Mouse (Mus musculus) kidney, adult 11 months (tissue): ENCODE data around the gene Ankrd66.
"Not testable (repeated sequence)": the region's sequence is repeated elsewhere in the genome, so short reads cannot be mapped to it uniquely, and the experiment has no call there.

ENCODE experiments used
- DNase-seq: peaks from one replicate; pipeline ENCODE4 v3.0.0; 2022

Ankrd66 gene

GRCm38 (mm10) chr17:43543539-43543938, at the start of gene Ankrd66:
TSS of gene Ankrd66 (minus strand) at chr17:43543639.
- no peak for DNase-seq

- no peak for DNase-seq
Observed at GRCm38 (mm10) chr17:43592296-43593291, 49.2 kb upstream of the Ankrd66 start.

GRCm38 (mm10) chr17:43590531-43590930, 47.1 kb upstream of the Ankrd66 start:
- no peak for DNase-seq

GRCm38 (mm10) chr17:43589750-43590149, 46.3 kb upstream of the Ankrd66 start:
- DNase-seq = no peak

GRCm38 (mm10) chr17:43587278-43587677, 43.8 kb upstream of the Ankrd66 start:
- no peak for DNase-seq

GRCm38 (mm10) chr17:43584771-43585170, 41.3 kb upstream of the Ankrd66 start:
- DNase-seq = no peak

GRCm38 (mm10) chr17:43581012-43581467, 37.6 kb upstream of the Ankrd66 start:
- peak; percentile 12 for DNase-seq

- DNase-seq = no peak
Observed at GRCm38 (mm10) chr17:43580456-43580855, 37.0 kb upstream of the Ankrd66 start.

- no peak for DNase-seq
Observed at GRCm38 (mm10) chr17:43573624-43574073, 30.2 kb upstream of the Ankrd66 start.

- DNase-seq = no peak
Observed at GRCm38 (mm10) chr17:43569287-43569686, 25.8 kb upstream of the Ankrd66 start.

- DNase-seq = peak; percentile 24
Observed at GRCm38 (mm10) chr17:43567992-43568888, 24.8 kb upstream of the Ankrd66 start, which contains the start of gene Pla2g7. TSS of gene Pla2g7 (plus strand) at chr17:43568098.

- DNase-seq = no peak
Observed at GRCm38 (mm10) chr17:43567593-43567991, 24.2 kb upstream of the Ankrd66 start.

- DNase-seq = no peak
Observed at GRCm38 (mm10) chr17:43563192-43563987, 20.0 kb upstream of the Ankrd66 start.

- DNase-seq = no peak
Observed at GRCm38 (mm10) chr17:43558678-43559077, 15.2 kb upstream of the Ankrd66 start.

GRCm38 (mm10) chr17:43557541-43558090, 14.2 kb upstream of the Ankrd66 start:
- DNase-seq = peak; percentile 93

- DNase-seq = no peak
Observed at GRCm38 (mm10) chr17:43557104-43557503, 13.7 kb upstream of the Ankrd66 start.

GRCm38 (mm10) chr17:43554516-43555403, 11.3 kb upstream of the Ankrd66 start:
- DNase-seq = no peak

- no peak for DNase-seq
Observed at GRCm38 (mm10) chr17:43551122-43551630, 7.7 kb upstream of the Ankrd66 start.

- DNase-seq = no peak
Observed at GRCm38 (mm10) chr17:43544040-43544439, 601 bp upstream of the Ankrd66 start.

- no peak for DNase-seq
Observed at GRCm38 (mm10) chr17:43538767-43539166, 4.7 kb downstream of the Ankrd66 start.

GRCm38 (mm10) chr17:43536841-43537240, 6.6 kb downstream of the Ankrd66 start:
- DNase-seq = not testable (repeated sequence)
